Mouse (Mus musculus): Measurements from ENCODE around the gene Tmem38b. TPM values are rescaled to one million over a fixed set of nuclear protein-coding genes. Genes with fewer than 3 reads are reported as not detected.

Tmem38b gene
- total and polyA plus RNA-seq, 3 experiments, result 3.1 to 5.9 TPM; not detected in 1

DNA sequence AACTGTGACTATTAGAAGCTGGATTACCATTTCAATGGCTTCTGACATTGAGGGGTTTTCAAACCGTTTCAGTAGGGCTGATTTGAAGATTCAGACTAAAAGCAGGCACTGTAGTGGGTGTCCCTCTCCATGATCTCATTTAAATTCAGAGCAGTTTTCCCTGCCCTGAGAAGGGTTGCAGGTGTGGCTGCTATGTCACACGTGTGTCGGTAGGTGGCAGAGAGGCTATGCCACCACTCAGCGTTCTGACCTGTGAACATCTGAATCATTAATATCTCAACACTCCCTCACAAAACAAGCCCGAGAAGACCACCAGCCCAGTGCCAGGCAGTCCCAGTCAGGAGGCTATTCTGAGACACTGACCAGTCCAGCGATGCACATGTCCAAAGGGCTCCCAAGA, 79.7 kb downstream of the Tmem38b start:
- Histone ChIP-seq H3K27me3 (ENCODE audit: control insufficient read depth in 1 of 2, insufficient read depth in 2 of 2, low read length in 2 of 2) (no peaks in the 10 kb centered on the region), H3K4me1 (ENCODE audit: control insufficient read depth in 1 of 2, insufficient read depth in 2 of 2, low read length in 2 of 2) (no peaks in the 10 kb centered on the region)
- TF ChIP-seq GATA1 (IDR thresholded peaks at IDR 0.05; ENCODE audit: low read depth, low read length) (no peak), MAX (IDR thresholded peaks at IDR 0.05; ENCODE audit: low read length) (no peak), NELFE (IDR thresholded peaks at IDR 0.05; ENCODE audit: low read depth, low read length) (no peak), TAL1 (IDR thresholded peaks at IDR 0.05; ENCODE audit: low read length) (no peak), RAD21 (IDR thresholded peaks at IDR 0.05; ENCODE audit: low read depth, low read length) (no peak), ETS1 (IDR thresholded peaks at IDR 0.05; ENCODE audit: low read depth, low read length) (no peak), BHLHE40 (IDR thresholded peaks at IDR 0.05; ENCODE audit: borderline replicate concordance, low read depth, low read length) (no peak), HCFC1 (IDR thresholded peaks at IDR 0.05; ENCODE audit: low read depth, low read length) (no peak)

GRCm38 (mm10) chr4:53907071-53907470, 81.2 kb downstream of the Tmem38b start:
- TF ChIP-seq BHLHE40 (IDR thresholded peaks at IDR 0.05; ENCODE audit: borderline replicate concordance, low read depth, low read length), result no peak
- Histone ChIP-seq H3K79me2 (ENCODE audit: control insufficient read depth, insufficient read depth, low read length, poor library complexity) (no peaks in the 10 kb centered on the region), H3K27ac (ENCODE audit: control insufficient read depth, low read depth, low read length) (no peak overlapping the region), H3K36me3 (ENCODE audit: control insufficient read depth in 1 of 2, insufficient read depth in 2 of 2, low read length in 2 of 2) (no peaks in the 10 kb centered on the region), H3K9ac (ENCODE audit: control insufficient read depth, low read depth, low read length, poor library complexity, severe bottlenecking) (no peak overlapping the region), H3K4me3 (ENCODE audit: control insufficient read depth in 1 of 2, insufficient read depth in 1 of 2, low read depth in 2 of 2, low read length in 2 of 2) (no peak overlapping the region), H3K4me1 (ENCODE audit: control insufficient read depth in 1 of 2, insufficient read depth in 2 of 2, low read length in 2 of 2) (no peaks in the 10 kb centered on the region), H3K27me3 (ENCODE audit: control insufficient read depth in 1 of 2, insufficient read depth in 2 of 2, low read length in 2 of 2) (no peaks in the 10 kb centered on the region), H3K9me3 (replicated peaks; ENCODE audit: insufficient read depth, low read length) (no peaks in the 10 kb centered on the region)
- no peak for DNase-seq (ENCODE audit: low read depth, low spot score)

More for the DNA sequence above, 79.7 kb downstream of the Tmem38b start:
- no peaks in the 10 kb centered on the region for H3K79me2 ChIP-seq (ENCODE audit: control insufficient read depth, insufficient read depth, low read length, poor library complexity)
- no peaks in the 10 kb centered on the region for H3K9me3 ChIP-seq (replicated peaks; ENCODE audit: insufficient read depth, low read length)
- no peak overlapping the region for H3K27ac ChIP-seq (ENCODE audit: control insufficient read depth, low read depth, low read length)
- no peak for DNase-seq (ENCODE audit: low read depth, low spot score)
- H3K4me3 ChIP-seq (ENCODE audit: control insufficient read depth in 1 of 2, insufficient read depth in 1 of 2, low read depth in 2 of 2, low read length in 2 of 2), result no peak overlapping the region
- H3K9ac ChIP-seq (ENCODE audit: control insufficient read depth, low read depth, low read length, poor library complexity, severe bottlenecking), result no peak overlapping the region
- no peaks in the 10 kb centered on the region for H3K36me3 ChIP-seq (ENCODE audit: control insufficient read depth in 1 of 2, insufficient read depth in 2 of 2, low read length in 2 of 2)

Other genes starting within 250 kb of the Tmem38b start
- gene Fsd1l, start 194.6 kb upstream of the Tmem38b start, total RNA-seq (2012; rRNA removed), result not detected in 2 replicates
- gene Fsd1l, start 194.6 kb upstream of the Tmem38b start, polyA plus RNA-seq (2012; ENCODE audit: insufficient read depth in 1 of 2, insufficient read length in 2 of 2, low read depth in 1 of 2, low replicate concordance in 2 of 2, missing spikeins in 1 of 2), result not detected
- gene Fktn, start 112.0 kb upstream of the Tmem38b start, total RNA-seq (2012; rRNA removed), result 5.0 and 5.5 TPM in 2 replicates
- 1 to 10 TPM in 1 of 2 experiments, not detected in 1; 7.0 TPM for gene Fktn, start 112.0 kb upstream of the Tmem38b start, polyA plus RNA-seq (2012; ENCODE audit: insufficient read depth in 1 of 2, insufficient read length in 2 of 2, low read depth in 1 of 2, low replicate concordance in 2 of 2, missing spikeins in 1 of 2)
- not detected in 2 replicates for gene Tal2, start 46.3 kb upstream of the Tmem38b start, total RNA-seq (2012; rRNA removed)
- gene Tal2, start 46.3 kb upstream of the Tmem38b start, polyA plus RNA-seq (2012; ENCODE audit: insufficient read depth in 1 of 2, insufficient read length in 2 of 2, low read depth in 1 of 2, low replicate concordance in 2 of 2, missing spikeins in 1 of 2), result under 1 TPM in 1 of 2 experiments, not detected in 1; 0.03 TPM

Data from MEL (cell line).